Mouse (Mus musculus): ENCODE measurements around the gene Mrpl4. TPM values are rescaled to one million over a fixed set of nuclear protein-coding genes. Genes with fewer than 3 reads are reported as not detected.
A peak's percentile ranks its signal among the peaks of the same experiment; 100 is the strongest.

The Mrpl4 gene
- polyA plus RNA-seq, 1 experiment from 2014 or later = 54.6 TPM

- peaks cover 4% of the 10 kb centered on the region; the same call in 1 of the 2 replicates for H3K36me3 ChIP-seq (replicated peaks; ENCODE audit: insufficient read depth, low read length)
- no peak for ATAC-seq
Observed at GRCm38 (mm10) chr9:20966747-20967146, 35.8 kb upstream of the Mrpl4 start.

GRCm38 (mm10) chr9:20971751-20972140, 30.8 kb upstream of the Mrpl4 start:
- no peak overlapping the region for H3K27ac ChIP-seq (ENCODE audit: low read depth)
- no peaks in the 10 kb centered on the region for H3K9me3 ChIP-seq (ENCODE audit: low read length)
- no peak overlapping the region for H3K4me2 ChIP-seq (ENCODE audit: low read depth, low read length)
- no peak overlapping the region for H3K9ac ChIP-seq (replicated peaks)
- no peak overlapping the region for H3K4me3 ChIP-seq (ENCODE audit: low read depth, low read length)
- ATAC-seq (no peak), DNase-seq (no peak)
- H3K4me1 ChIP-seq (ENCODE audit: insufficient read depth) = peaks cover 11% of the 10 kb centered on the region
- whole genome bisulfite sequencing (ENCODE audit: insufficient replicate concordance) = 83% methylated on average over 7 of the region's 7 CpGs
- TF ChIP-seq EP300 (IDR thresholded peaks at IDR 0.05; ENCODE audit: low read depth) (no peak), CTCF (IDR thresholded peaks at IDR 0.05; ENCODE audit: low read depth) (no peak)
- H3K36me3 ChIP-seq (replicated peaks; ENCODE audit: insufficient read depth, low read length) = peaks cover 4% of the 10 kb centered on the region; the same call in 1 of the 2 replicates
- 0 out of 2 replicates have a peak, but pooled peaks cover 6% of the 10 kb centered on the region for H3K27me3 ChIP-seq (ENCODE audit: insufficient read depth, low read length)

More at GRCm38 (mm10) chr9:20966747-20967146, 35.8 kb upstream of the Mrpl4 start:
- Histone ChIP-seq H3K4me3 (ENCODE audit: low read depth, low read length) (no peak overlapping the region), H3K27ac (ENCODE audit: low read depth) (peak overlapping the region; percentile 44; the same call in 1 of the 2 replicates), H3K4me1 (ENCODE audit: insufficient read depth) (no peaks in the 10 kb centered on the region), H3K9me3 (ENCODE audit: low read length) (no peaks in the 10 kb centered on the region), H3K27me3 (ENCODE audit: insufficient read depth, low read length) (no peaks in the 10 kb centered on the region), H3K4me2 (ENCODE audit: low read depth, low read length) (no peak overlapping the region), H3K9ac (replicated peaks) (no peak overlapping the region)
- no peak for DNase-seq
- TF ChIP-seq CTCF (IDR thresholded peaks at IDR 0.05; ENCODE audit: low read depth) (no peak), EP300 (IDR thresholded peaks at IDR 0.05; ENCODE audit: low read depth) (no peak)
- WGBS (ENCODE audit: insufficient replicate concordance) = 51% methylated on average over 5 of the region's 5 CpGs

- H3K36me3 ChIP-seq (replicated peaks; ENCODE audit: insufficient read depth, low read length) = 0 out of 2 replicates have a peak, but pooled peaks cover 4% of the 10 kb centered on the region
- H3K27me3 ChIP-seq (ENCODE audit: insufficient read depth, low read length) = 0 out of 2 replicates have a peak, but pooled peaks cover 6% of the 10 kb centered on the region
- ATAC-seq = no peak
- no peak overlapping the region; the same call in 1 of the 2 replicates for H3K9ac ChIP-seq (replicated peaks)
- no peaks in the 10 kb centered on the region for H3K9me3 ChIP-seq (ENCODE audit: low read length)
- no peak for DNase-seq
- H3K4me3 ChIP-seq (ENCODE audit: low read depth, low read length) = no peak overlapping the region
- WGBS (ENCODE audit: insufficient replicate concordance) = 78% methylated on average over 28 of the region's 28 CpGs
- no peak overlapping the region for H3K27ac ChIP-seq (ENCODE audit: low read depth)
- no peak for TF ChIP-seq EP300 (IDR thresholded peaks at IDR 0.05; ENCODE audit: low read depth)
- TF ChIP-seq CTCF (IDR thresholded peaks at IDR 0.05; ENCODE audit: low read depth) = no peak
- H3K4me1 ChIP-seq (ENCODE audit: insufficient read depth) = peaks cover 15% of the 10 kb centered on the region
- H3K4me2 ChIP-seq (ENCODE audit: low read depth, low read length) = no peak overlapping the region
Observed at GRCm38 (mm10) chr9:20972141-20972992, 30.2 kb upstream of the Mrpl4 start.

GRCm38 (mm10) chr9:20973001-20973681, 29.4 kb upstream of the Mrpl4 start:
- no peak overlapping the region for H3K4me3 ChIP-seq (ENCODE audit: low read depth, low read length)
- peaks cover 15% of the 10 kb centered on the region for H3K4me1 ChIP-seq (ENCODE audit: insufficient read depth)
- H3K9me3 ChIP-seq (ENCODE audit: low read length) = no peaks in the 10 kb centered on the region
- no peaks in the 10 kb centered on the region for H3K36me3 ChIP-seq (replicated peaks; ENCODE audit: insufficient read depth, low read length)
- WGBS (ENCODE audit: insufficient replicate concordance) = 74% methylated on average over 4 of the region's 4 CpGs
- DNase-seq (no peak), ATAC-seq (no peak)
- 0 out of 2 replicates have a peak, but pooled peaks cover 6% of the 10 kb centered on the region for H3K27me3 ChIP-seq (ENCODE audit: insufficient read depth, low read length)
- H3K4me2 ChIP-seq (ENCODE audit: low read depth, low read length) = 0 out of 2 replicates have a peak overlapping the region, but pooled peaks have one; percentile 22
- H3K27ac ChIP-seq (ENCODE audit: low read depth) = no peak overlapping the region
- TF ChIP-seq CTCF (IDR thresholded peaks at IDR 0.05; ENCODE audit: low read depth) (no peak), EP300 (IDR thresholded peaks at IDR 0.05; ENCODE audit: low read depth) (no peak)
- no peak overlapping the region; the same call in 1 of the 2 replicates for H3K9ac ChIP-seq (replicated peaks)

- Histone ChIP-seq H3K9me3 (ENCODE audit: low read length) (no peaks in the 10 kb centered on the region), H3K27ac (ENCODE audit: low read depth) (no peak overlapping the region), H3K9ac (replicated peaks) (no peak overlapping the region; the same call in 1 of the 2 replicates), H3K4me3 (ENCODE audit: low read depth, low read length) (no peak overlapping the region), H3K4me2 (ENCODE audit: low read depth, low read length) (0 out of 2 replicates have a peak overlapping the region, but pooled peaks have one; percentile 22), H3K36me3 (replicated peaks; ENCODE audit: insufficient read depth, low read length) (no peaks in the 10 kb centered on the region), H3K27me3 (ENCODE audit: insufficient read depth, low read length) (0 out of 2 replicates have a peak, but pooled peaks cover 6% of the 10 kb centered on the region), H3K4me1 (ENCODE audit: insufficient read depth) (peaks cover 20% of the 10 kb centered on the region)
- whole genome bisulfite sequencing (ENCODE audit: insufficient replicate concordance) = 28% methylated on average over 6 of the region's 6 CpGs
- ATAC-seq = no peak
- no peak for TF ChIP-seq EP300 (IDR thresholded peaks at IDR 0.05; ENCODE audit: low read depth)
- TF ChIP-seq CTCF (IDR thresholded peaks at IDR 0.05; ENCODE audit: low read depth) = no peak
- no peak for DNase-seq
Observed at GRCm38 (mm10) chr9:20973682-20974075, 28.9 kb upstream of the Mrpl4 start.
